Mouse (Mus musculus): ENCODE data around the gene Kif5a.

Kif5a gene

GRCm38 (mm10) chr10:127266112-127267091 is 3.3 kb upstream of the Kif5a start, which contains the start of gene Dctn2:
Gene Dctn2, plus strand, starts transcription at chr10:127266368.
- peak; percentile 95 for DNase-seq (ENCODE audit: low read depth, low spot score)

GRCm38 (mm10) chr10:127265727-127266111 is 2.6 kb upstream of the Kif5a start:
- peak; percentile 55 for DNase-seq (ENCODE audit: low read depth, low spot score)

GRCm38 (mm10) chr10:127264971-127265370 is 1.8 kb upstream of the Kif5a start:
- DNase-seq (ENCODE audit: low read depth, low spot score) = no peak

GRCm38 (mm10) chr10:127264336-127264735 is 1.2 kb upstream of the Kif5a start:
- DNase-seq (ENCODE audit: low read depth, low spot score) = no peak

- DNase-seq (ENCODE audit: low read depth, low spot score) = no peak
These were observed 483 bp upstream of the Kif5a start for GRCm38 (mm10) chr10:127263631-127264030.

GRCm38 (mm10) chr10:127261706-127262547 is 1.2 kb downstream of the Kif5a start:
- DNase-seq (ENCODE audit: low read depth, low spot score) = no peak

GRCm38 (mm10) chr10:127258489-127258888 is 4.7 kb downstream of the Kif5a start:
- no peak for DNase-seq (ENCODE audit: low read depth, low spot score)

- DNase-seq (ENCODE audit: low read depth, low spot score) = no peak
These were observed 5.4 kb downstream of the Kif5a start for GRCm38 (mm10) chr10:127257790-127258189.

- DNase-seq (ENCODE audit: low read depth, low spot score) = no peak
These were observed 7.4 kb downstream of the Kif5a start for GRCm38 (mm10) chr10:127255625-127256345.

GRCm38 (mm10) chr10:127250810-127251209 is 12.3 kb downstream of the Kif5a start:
- DNase-seq (ENCODE audit: low read depth, low spot score) = no peak

- no peak for DNase-seq (ENCODE audit: low read depth, low spot score)
These were observed 24.8 kb downstream of the Kif5a start for GRCm38 (mm10) chr10:127238241-127238824.

- DNase-seq (ENCODE audit: low read depth, low spot score) = no peak
These were observed 26.6 kb downstream of the Kif5a start for GRCm38 (mm10) chr10:127236541-127236940.

- peak; percentile 48 for DNase-seq (ENCODE audit: low read depth, low spot score)
These were observed 30.0 kb downstream of the Kif5a start for GRCm38 (mm10) chr10:127233141-127233540.

- DNase-seq (ENCODE audit: low read depth, low spot score) = no peak
These were observed 31.4 kb downstream of the Kif5a start for GRCm38 (mm10) chr10:127231741-127232140.

- peak; percentile 37 for DNase-seq (ENCODE audit: low read depth, low spot score)
These were observed 32.5 kb downstream of the Kif5a start for GRCm38 (mm10) chr10:127230693-127231092.

GRCm38 (mm10) chr10:127228897-127229296 is 34.3 kb downstream of the Kif5a start:
- peak; percentile 74 for DNase-seq (ENCODE audit: low read depth, low spot score)

- DNase-seq (ENCODE audit: low read depth, low spot score) = no peak
These were observed 36.0 kb downstream of the Kif5a start for GRCm38 (mm10) chr10:127227163-127227562.

GRCm38 (mm10) chr10:127226318-127226895 is 36.7 kb downstream of the Kif5a start:
- DNase-seq (ENCODE audit: low read depth, low spot score) = no peak

- DNase-seq (ENCODE audit: low read depth, low spot score) = peak; percentile 71
These were observed 37.4 kb downstream of the Kif5a start for GRCm38 (mm10) chr10:127225732-127226131.

GRCm38 (mm10) chr10:127225213-127225612 is 37.9 kb downstream of the Kif5a start:
- no peak for DNase-seq (ENCODE audit: low read depth, low spot score)

GRCm38 (mm10) chr10:127218339-127218738 is 44.8 kb downstream of the Kif5a start:
- DNase-seq (ENCODE audit: low read depth, low spot score) = peak; percentile 20

Data from CD4-positive helper T cell, adult 2 months (primary cell).